Mouse (Mus musculus): ENCODE measurements around the gene Kit. TPM values are rescaled to one million over a fixed set of nuclear protein-coding genes. Genes with fewer than 3 reads are reported as not detected.

Kit gene
- polyA plus RNA-seq, 1 experiment from 2014 or later = 9.3 TPM

- 0 out of 2 replicates have a peak, but pooled peaks cover 3% of the 10 kb centered on the region for H3K4me1 ChIP-seq (replicated peaks)
- 87% methylated on average over 5 of the region's 5 CpGs for WGBS
- H3K4me2 ChIP-seq = no peak overlapping the region
- H3K36me3 ChIP-seq = no peaks in the 10 kb centered on the region
- H3K27me3 ChIP-seq = no peaks in the 10 kb centered on the region
- no peak overlapping the region for H3K9ac ChIP-seq
- no peaks in the 10 kb centered on the region for H3K9me3 ChIP-seq (replicated peaks)
- H3K27ac ChIP-seq = no peak overlapping the region
- no peak for ATAC-seq (replicated peaks; ENCODE audit: insufficient number of reproducible peaks, insufficient read depth, low FRiP score, low read depth)
- no peak overlapping the region for H3K4me3 ChIP-seq
Measured at GRCm38 (mm10) chr5:75647046-75647445, 72.3 kb downstream of the Kit start.

GRCm38 (mm10) chr5:75650566-75650965 is 75.8 kb downstream of the Kit start:
- peaks cover 3% of the 10 kb centered on the region; the same call in 1 of the 2 replicates for H3K36me3 ChIP-seq
- no peak overlapping the region for H3K27ac ChIP-seq
- H3K9ac ChIP-seq = no peak overlapping the region
- peaks cover 13% of the 10 kb centered on the region; the same call in 1 of the 2 replicates for H3K4me1 ChIP-seq (replicated peaks)
- no peak for ATAC-seq (replicated peaks; ENCODE audit: insufficient number of reproducible peaks, insufficient read depth, low FRiP score, low read depth)
- 74% methylated on average over 8 of the region's 8 CpGs for WGBS
- no peaks in the 10 kb centered on the region for H3K9me3 ChIP-seq (replicated peaks)
- H3K27me3 ChIP-seq = no peaks in the 10 kb centered on the region
- no peak overlapping the region for H3K4me2 ChIP-seq
- no peak overlapping the region for H3K4me3 ChIP-seq

GRCm38 (mm10) chr5:75653431-75653830 is 78.7 kb downstream of the Kit start:
- Histone ChIP-seq H3K27ac (no peak overlapping the region), H3K36me3 (peaks cover 3% of the 10 kb centered on the region; the same call in 1 of the 2 replicates), H3K4me2 (no peak overlapping the region), H3K4me1 (replicated peaks) (peaks cover 13% of the 10 kb centered on the region; the same call in 1 of the 2 replicates), H3K4me3 (no peak overlapping the region), H3K9me3 (replicated peaks) (no peaks in the 10 kb centered on the region), H3K27me3 (no peaks in the 10 kb centered on the region), H3K9ac (no peak overlapping the region)
- ATAC-seq (replicated peaks; ENCODE audit: insufficient number of reproducible peaks, insufficient read depth, low FRiP score, low read depth) = no peak
- 74% methylated on average over 8 of the region's 8 CpGs for WGBS

DNA sequence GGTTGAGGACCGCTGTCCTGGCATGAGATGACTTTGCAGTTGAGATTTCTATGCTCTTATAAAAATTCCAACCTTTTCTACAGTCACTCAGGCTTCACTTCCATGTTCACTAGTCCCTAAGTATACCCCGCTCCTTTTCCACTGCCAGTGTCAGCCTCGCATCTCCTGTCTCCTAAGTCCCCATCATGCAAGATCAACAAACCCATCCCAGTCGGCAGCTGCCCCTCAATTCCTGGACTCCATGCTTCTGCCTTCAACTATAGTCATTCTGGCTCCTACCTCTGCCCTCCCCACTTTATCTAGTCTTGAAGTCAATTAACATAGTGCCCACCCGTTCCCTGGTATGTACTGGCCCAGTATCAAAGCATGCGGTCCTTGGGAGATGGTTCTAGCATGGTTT is 83.9 kb downstream of the Kit start:
- peaks cover 2% of the 10 kb centered on the region; the same call in 1 of the 2 replicates for H3K4me1 ChIP-seq (replicated peaks)
- H3K27ac ChIP-seq = no peak overlapping the region
- H3K4me3 ChIP-seq = no peak overlapping the region
- H3K4me2 ChIP-seq = no peak overlapping the region
- WGBS = 85% methylated on average over 6 of the region's 6 CpGs
- H3K9ac ChIP-seq = no peak overlapping the region
- H3K9me3 ChIP-seq (replicated peaks) = no peaks in the 10 kb centered on the region
- H3K36me3 ChIP-seq = peaks cover 3% of the 10 kb centered on the region; the same call in 1 of the 2 replicates
- no peak for ATAC-seq (replicated peaks; ENCODE audit: insufficient number of reproducible peaks, insufficient read depth, low FRiP score, low read depth)
- no peaks in the 10 kb centered on the region for H3K27me3 ChIP-seq

- H3K9ac ChIP-seq = no peak overlapping the region
- H3K4me1 ChIP-seq (replicated peaks) = no peaks in the 10 kb centered on the region
- no peak overlapping the region for H3K4me3 ChIP-seq
- H3K9me3 ChIP-seq (replicated peaks) = no peaks in the 10 kb centered on the region
- no peak overlapping the region for H3K27ac ChIP-seq
- H3K36me3 ChIP-seq = peaks cover 3% of the 10 kb centered on the region; the same call in 1 of the 2 replicates
- ATAC-seq (replicated peaks; ENCODE audit: insufficient number of reproducible peaks, insufficient read depth, low FRiP score, low read depth) = no peak
- WGBS = 95% methylated on average over 27 of the region's 27 CpGs
- no peak overlapping the region for H3K4me2 ChIP-seq
- H3K27me3 ChIP-seq = no peaks in the 10 kb centered on the region
Measured at GRCm38 (mm10) chr5:75660342-75660741, 85.6 kb downstream of the Kit start.

DNA sequence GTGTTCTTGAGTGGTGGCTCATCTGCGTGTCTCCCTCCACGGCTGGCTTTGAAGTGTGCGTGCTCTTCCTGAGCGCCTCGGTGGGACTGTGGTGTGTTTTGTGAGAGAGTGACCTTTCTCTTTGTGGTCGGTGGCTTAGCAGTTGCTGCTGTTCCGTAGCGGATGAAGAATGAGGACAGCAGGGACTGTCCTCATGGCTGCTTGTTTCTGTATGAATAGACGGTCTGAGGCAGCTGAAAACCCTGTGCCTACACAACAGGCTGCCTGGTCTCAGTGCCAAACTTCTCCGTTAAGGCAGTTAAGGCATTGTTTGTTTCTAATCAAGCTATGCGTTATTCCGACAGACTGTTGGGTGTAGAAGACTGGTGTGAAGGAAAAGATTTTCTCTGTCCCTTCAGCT is 87.8 kb downstream of the Kit start:
- Histone ChIP-seq H3K9ac (no peak overlapping the region), H3K27ac (no peak overlapping the region), H3K9me3 (replicated peaks) (no peaks in the 10 kb centered on the region), H3K4me2 (no peak overlapping the region), H3K4me1 (replicated peaks) (no peaks in the 10 kb centered on the region), H3K36me3 (no peaks in the 10 kb centered on the region), H3K4me3 (no peak overlapping the region), H3K27me3 (no peaks in the 10 kb centered on the region)
- 79% methylated on average over 12 of the region's 12 CpGs for WGBS
- no peak for ATAC-seq (replicated peaks; ENCODE audit: insufficient number of reproducible peaks, insufficient read depth, low FRiP score, low read depth)

DNA sequence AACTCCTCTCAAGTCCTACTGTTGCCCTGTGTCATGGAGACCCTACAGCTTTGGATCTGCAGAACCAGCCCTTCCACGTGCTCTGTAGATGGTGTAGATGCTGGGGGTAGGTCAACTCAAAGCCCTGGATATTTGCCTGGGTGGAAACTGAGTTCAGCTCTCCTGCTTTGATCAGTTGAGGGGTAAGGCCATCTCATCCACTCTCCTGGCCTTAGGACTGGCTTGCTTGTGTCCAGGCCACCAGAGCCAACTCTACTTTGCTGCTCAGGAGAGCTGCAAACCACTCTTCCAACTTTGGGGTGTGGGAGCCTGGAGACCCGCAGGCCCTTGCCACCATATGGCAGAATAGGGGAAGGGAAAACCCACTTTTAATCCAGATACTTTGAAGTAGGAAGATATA is 89.1 kb downstream of the Kit start:
- Histone ChIP-seq H3K36me3 (no peaks in the 10 kb centered on the region), H3K9ac (no peak overlapping the region), H3K4me1 (replicated peaks) (no peaks in the 10 kb centered on the region), H3K9me3 (replicated peaks) (no peaks in the 10 kb centered on the region), H3K27ac (no peak overlapping the region), H3K27me3 (no peaks in the 10 kb centered on the region), H3K4me2 (no peak overlapping the region), H3K4me3 (no peak overlapping the region)
- 79% methylated on average over 2 of the region's 2 CpGs for WGBS
- no peak for ATAC-seq (replicated peaks; ENCODE audit: insufficient number of reproducible peaks, insufficient read depth, low FRiP score, low read depth)

- no peak overlapping the region for H3K9ac ChIP-seq
- H3K27ac ChIP-seq = no peak overlapping the region
- no peaks in the 10 kb centered on the region; the same call in 1 of the 2 replicates for H3K9me3 ChIP-seq (replicated peaks)
- 59% methylated on average over 3 of the region's 3 CpGs for WGBS
- no peaks in the 10 kb centered on the region for H3K36me3 ChIP-seq
- H3K4me1 ChIP-seq (replicated peaks) = no peaks in the 10 kb centered on the region
- no peaks in the 10 kb centered on the region for H3K27me3 ChIP-seq
- H3K4me2 ChIP-seq = no peak overlapping the region
- H3K4me3 ChIP-seq = no peak overlapping the region
- no peak for ATAC-seq (replicated peaks; ENCODE audit: insufficient number of reproducible peaks, insufficient read depth, low FRiP score, low read depth)
Measured at GRCm38 (mm10) chr5:75667083-75667482, 92.4 kb downstream of the Kit start.

- Histone ChIP-seq H3K27me3 (no peaks in the 10 kb centered on the region), H3K4me3 (no peak overlapping the region), H3K36me3 (no peaks in the 10 kb centered on the region), H3K9ac (no peak overlapping the region), H3K4me1 (replicated peaks) (no peaks in the 10 kb centered on the region), H3K9me3 (replicated peaks) (no peaks in the 10 kb centered on the region; the same call in 1 of the 2 replicates), H3K27ac (no peak overlapping the region), H3K4me2 (no peak overlapping the region)
- WGBS = 73% methylated on average over 5 of the region's 5 CpGs
- ATAC-seq (replicated peaks; ENCODE audit: insufficient number of reproducible peaks, insufficient read depth, low FRiP score, low read depth) = no peak
Measured at GRCm38 (mm10) chr5:75671136-75671788, 96.5 kb downstream of the Kit start.

DNA sequence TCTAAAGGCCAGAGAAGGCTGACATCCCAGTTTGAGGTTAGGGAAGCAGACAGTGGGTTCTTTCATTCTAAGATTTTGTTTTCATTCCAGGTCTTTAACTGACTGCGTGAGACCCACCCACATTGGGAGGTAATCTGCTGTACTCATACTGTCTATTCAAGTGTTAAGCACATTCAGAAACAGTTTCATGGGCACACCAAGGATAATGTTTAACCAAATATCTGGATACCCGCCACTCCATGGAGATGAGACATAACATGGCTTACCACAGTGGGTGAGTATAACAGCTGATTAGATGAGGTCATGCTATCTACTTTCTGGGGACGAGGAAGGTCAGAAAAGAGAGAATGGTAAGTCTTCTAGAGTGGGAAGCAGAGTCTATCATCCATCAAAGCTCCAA is 101.3 kb downstream of the Kit start:
- no peak overlapping the region for H3K4me2 ChIP-seq
- no peaks in the 10 kb centered on the region for H3K4me1 ChIP-seq (replicated peaks)
- no peaks in the 10 kb centered on the region for H3K36me3 ChIP-seq
- H3K27ac ChIP-seq = no peak overlapping the region
- no peak overlapping the region for H3K4me3 ChIP-seq
- H3K9me3 ChIP-seq (replicated peaks) = no peaks in the 10 kb centered on the region
- WGBS = 79% methylated on average over 3 of the region's 3 CpGs
- no peaks in the 10 kb centered on the region for H3K27me3 ChIP-seq
- no peak for ATAC-seq (replicated peaks; ENCODE audit: insufficient number of reproducible peaks, insufficient read depth, low FRiP score, low read depth)
- H3K9ac ChIP-seq = no peak overlapping the region

DNA sequence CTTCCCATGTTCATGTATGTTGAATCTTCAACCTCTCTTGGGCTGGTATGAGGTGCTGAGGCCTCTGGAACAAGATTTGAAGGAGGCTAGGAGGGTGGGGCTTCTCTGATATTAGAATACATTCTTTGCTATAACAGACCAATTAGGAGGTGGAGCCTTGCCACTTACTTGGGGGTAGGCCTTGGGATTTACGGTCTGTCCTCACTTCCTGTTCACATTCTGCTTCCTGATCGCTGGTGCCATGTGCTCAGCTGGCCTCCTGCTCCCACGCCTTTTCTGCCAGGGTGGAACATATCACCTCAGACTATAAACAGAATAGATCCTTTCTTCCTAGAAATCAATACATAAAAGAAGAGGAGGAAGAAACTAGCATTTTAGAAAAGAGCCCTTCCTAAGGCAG is 105.2 kb downstream of the Kit start:
- Histone ChIP-seq H3K36me3 (no peaks in the 10 kb centered on the region), H3K4me2 (no peak overlapping the region), H3K4me3 (no peak overlapping the region), H3K9ac (no peak overlapping the region), H3K9me3 (replicated peaks) (no peaks in the 10 kb centered on the region), H3K4me1 (replicated peaks) (no peaks in the 10 kb centered on the region), H3K27ac (no peak overlapping the region), H3K27me3 (no peaks in the 10 kb centered on the region)
- 60% methylated on average over 3 of the region's 3 CpGs for WGBS
- ATAC-seq (replicated peaks; ENCODE audit: insufficient number of reproducible peaks, insufficient read depth, low FRiP score, low read depth) = no peak

- Histone ChIP-seq H3K9me3 (replicated peaks) (no peaks in the 10 kb centered on the region), H3K36me3 (no peaks in the 10 kb centered on the region), H3K9ac (no peak overlapping the region), H3K4me2 (no peak overlapping the region), H3K27me3 (no peaks in the 10 kb centered on the region), H3K4me3 (no peak overlapping the region), H3K27ac (no peak overlapping the region), H3K4me1 (replicated peaks) (no peaks in the 10 kb centered on the region)
- 74% methylated on average over 12 of the region's 12 CpGs for WGBS
- ATAC-seq (replicated peaks; ENCODE audit: insufficient number of reproducible peaks, insufficient read depth, low FRiP score, low read depth) = no peak
Measured at GRCm38 (mm10) chr5:75695162-75695809, 120.6 kb downstream of the Kit start.
